Mouse (Mus musculus): Measurements from ENCODE around the gene Phf11b.

GRCm38 (mm10) chr14:59339541-59339940 lies 1.6 kb downstream of the Phf11b start:
- no peak for TF ChIP-seq CTCF (IDR thresholded peaks at IDR 0.05; ENCODE audit: borderline replicate concordance, control insufficient read depth, extremely low read depth, insufficient read depth, low read length, poor library complexity)
- TF ChIP-seq POLR2A (IDR thresholded peaks at IDR 0.05; ENCODE audit: control insufficient read depth, extremely low read depth, insufficient read depth, low read length, poor library complexity) = no peak

All from thymus, adult 2 months (tissue).